Mouse (Mus musculus): ENCODE data around the gene Hacd2.

Gene Hacd2

DNA sequence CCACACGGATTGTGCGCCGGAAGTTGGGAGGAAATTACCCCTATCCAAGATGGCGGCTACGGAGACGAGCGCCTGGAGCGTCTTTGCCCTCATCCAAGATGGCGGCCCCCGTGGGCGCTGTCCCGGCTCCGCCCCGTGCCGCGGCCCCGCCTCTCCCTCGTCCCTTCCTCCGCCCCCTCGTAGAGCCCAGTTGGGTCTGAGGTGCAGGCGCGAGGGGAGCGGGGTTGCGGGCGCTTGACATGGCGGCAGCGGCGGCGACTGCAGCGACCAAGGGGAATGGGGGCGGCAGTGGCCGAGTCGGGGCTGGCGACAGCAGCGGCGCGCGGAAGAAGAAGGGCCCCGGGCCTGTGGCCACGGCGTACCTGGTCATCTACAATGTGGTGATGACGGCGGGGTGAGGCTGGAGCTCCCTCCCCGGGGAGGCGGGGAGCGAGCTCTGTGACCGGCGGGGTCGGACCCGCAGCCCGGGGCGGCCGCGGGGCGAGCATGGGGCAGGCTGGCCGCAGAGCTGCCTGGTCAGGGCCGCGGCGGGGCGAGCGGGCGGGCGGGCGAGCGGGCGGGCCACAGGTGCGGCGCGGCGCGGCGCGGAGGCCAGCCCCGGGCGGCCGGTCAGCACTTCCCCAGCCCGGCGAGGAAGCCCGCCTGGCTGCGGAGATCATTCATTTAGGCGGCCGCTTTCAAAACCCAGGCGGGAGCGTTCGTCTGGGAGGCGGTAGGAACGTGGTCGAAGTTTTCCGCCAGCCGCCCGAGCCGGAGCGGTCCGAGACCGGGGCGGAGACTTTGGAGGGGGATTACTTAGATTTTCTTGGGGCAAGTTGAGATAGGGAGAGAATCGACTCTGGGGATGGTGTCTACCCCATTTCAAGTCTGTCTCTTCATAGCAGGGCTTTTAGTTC, at the start of gene Hacd2:
TSS of gene Hacd2 (plus strand) at position 187 of the 896 bp plus-strand sequence.
- peak; percentile 91 for DNase-seq (ENCODE audit: low spot score)

DNA sequence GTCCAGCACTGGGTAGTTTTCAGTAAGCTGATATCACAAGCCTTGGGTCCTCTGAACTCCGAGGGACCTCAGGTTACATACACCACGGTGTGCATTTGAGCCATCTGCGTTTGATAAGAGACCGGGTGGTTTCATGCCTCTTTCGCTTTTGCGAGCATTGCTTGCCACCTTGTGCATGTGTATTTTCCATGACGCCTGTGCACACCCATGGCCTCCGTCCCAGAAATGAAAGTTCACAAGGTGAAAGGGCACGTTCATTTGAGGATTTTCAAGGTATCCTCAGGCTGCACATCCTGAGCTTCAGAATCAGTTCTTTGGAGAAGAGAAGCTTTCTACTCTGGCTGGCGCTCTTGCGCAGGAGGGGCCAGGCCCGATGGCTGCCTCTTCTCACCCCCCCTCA, 49.8 kb upstream of the Hacd2 start:
- DNase-seq (ENCODE audit: low spot score): no peak

DNA sequence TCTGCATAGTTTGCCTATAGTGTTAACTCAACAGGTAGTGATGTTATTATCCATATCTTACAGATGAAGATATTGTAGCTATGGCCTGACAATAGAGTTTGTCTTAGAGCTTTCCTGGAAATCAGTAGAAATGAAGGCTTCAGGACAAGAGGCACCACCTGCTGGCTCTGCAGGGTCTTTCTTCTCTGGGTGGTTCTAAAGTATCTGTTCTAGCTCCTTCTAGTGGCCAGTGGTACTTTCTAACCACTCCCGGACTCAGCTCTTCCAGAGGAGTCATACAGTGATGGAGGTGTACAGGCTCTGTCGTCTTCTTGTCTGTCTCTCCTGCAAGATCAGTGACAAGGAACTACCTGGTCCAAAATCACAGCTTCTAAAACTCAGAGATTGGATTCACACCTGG, 46.7 kb upstream of the Hacd2 start:
- DNase-seq (ENCODE audit: low spot score): no peak

DNA sequence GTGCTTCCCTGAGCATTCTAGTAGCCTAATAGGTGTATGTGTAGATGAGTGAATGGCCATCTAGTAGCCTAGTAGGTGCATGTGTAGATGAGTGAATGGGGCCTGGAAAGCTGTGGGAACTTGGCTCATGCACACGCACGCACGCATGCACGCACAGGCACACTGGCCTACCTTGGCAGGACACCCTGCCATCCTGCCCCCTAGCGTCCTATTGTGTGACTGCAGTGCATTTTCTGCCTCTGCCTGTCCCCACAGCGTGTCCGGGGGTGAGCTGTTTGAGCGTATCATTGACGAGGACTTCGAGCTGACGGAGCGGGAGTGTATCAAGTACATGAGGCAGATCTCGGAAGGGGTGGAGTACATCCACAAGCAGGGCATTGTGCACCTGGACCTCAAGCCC, 45.6 kb upstream of the Hacd2 start:
- DNase-seq (ENCODE audit: low spot score): no peak

DNA sequence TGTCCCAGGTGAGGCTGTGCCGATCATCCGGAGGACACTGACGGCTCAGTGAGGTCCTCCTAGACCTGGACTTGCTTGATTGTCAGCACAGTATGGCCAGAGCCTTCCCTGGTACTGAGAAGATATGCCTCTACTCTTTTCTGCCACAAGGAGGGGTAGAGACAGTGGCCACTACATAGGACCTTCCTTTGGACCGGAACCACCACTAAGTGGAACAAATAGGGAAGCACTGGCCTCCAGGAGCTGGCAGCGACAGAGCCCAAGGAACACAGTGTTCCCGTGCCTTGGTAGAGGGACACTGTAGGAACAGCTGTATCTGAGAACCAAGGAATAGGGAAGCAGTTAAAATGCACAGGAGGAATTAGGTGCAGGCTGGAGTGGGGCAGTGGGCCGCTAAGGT, 44.2 kb upstream of the Hacd2 start:
- no peak for DNase-seq (ENCODE audit: low spot score)

DNA sequence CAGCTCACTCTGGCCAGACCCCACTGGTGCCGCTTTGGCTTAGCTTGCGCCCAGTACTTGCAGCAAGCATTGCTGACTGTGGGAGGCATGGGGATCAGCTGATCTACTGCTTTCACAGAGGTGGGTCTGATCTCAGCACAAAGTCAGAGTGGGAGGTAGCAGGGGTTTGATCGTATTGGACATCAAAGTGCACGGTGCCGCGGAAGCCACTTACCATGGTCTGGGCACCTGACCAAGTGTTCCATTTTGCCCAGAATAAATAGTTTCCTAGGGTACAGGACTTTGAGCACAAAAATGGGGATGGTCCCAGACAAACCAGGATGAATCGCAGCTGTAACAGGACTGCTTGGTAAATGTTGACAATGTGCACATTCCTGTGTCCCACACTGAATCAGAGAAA, 41.2 kb upstream of the Hacd2 start:
- DNase-seq (ENCODE audit: low spot score): no peak

DNA sequence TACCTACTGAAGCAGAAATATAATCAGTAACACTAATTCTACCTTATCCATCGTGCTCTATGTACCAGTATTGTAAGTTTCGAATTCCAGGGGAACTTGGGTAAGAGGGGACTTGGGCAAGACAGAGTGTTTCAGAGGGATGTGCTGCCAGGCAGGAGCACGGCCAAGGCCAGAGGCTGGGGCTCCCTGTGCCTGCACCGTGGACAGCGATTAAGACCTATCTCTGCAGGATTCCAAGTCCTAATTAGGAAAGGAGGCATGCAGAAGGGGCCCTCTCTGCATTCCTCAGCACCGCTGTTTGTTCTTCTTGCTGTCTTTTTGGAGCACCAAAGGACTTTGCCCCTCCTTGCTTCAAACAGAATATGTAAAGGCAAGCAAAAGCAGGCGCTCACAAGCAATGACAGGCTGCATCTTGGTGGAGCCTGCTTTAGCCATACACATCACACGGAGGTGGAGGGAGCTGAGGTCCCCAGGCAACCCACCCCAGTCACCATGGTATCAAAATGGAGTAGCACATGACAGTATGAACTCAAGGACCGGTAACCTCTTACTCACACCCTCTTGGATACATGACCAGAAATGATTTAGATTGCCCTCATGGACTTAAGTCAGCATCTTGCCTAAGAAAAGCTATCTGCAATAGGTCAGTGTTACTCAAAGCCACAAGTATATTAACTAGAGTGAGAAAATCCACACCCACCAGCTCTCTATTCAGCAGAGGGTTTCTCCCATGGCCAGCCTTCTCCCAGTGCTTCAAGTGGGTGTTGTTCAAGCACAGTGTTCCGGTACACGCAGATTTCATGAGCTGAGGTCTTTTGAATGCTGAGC, 37.8 kb upstream of the Hacd2 start:
- DNase-seq (ENCODE audit: low spot score): no peak

DNA sequence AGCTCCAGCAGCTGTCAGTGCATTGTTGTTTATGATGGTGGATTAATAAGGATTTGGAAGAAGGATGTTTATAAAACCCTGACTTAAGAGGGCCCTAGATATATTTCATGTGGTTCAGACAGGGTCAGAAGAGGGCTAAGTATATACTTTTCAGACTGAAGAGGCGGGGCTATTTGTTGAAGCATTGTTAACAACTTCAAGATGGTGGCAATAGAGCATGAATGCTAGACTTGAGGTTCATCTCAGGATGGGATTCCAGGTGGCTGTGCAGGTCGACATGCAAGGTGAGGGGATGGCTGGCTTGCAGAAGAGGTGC, 37.2 kb upstream of the Hacd2 start:
- DNase-seq (ENCODE audit: low spot score): no peak

DNA sequence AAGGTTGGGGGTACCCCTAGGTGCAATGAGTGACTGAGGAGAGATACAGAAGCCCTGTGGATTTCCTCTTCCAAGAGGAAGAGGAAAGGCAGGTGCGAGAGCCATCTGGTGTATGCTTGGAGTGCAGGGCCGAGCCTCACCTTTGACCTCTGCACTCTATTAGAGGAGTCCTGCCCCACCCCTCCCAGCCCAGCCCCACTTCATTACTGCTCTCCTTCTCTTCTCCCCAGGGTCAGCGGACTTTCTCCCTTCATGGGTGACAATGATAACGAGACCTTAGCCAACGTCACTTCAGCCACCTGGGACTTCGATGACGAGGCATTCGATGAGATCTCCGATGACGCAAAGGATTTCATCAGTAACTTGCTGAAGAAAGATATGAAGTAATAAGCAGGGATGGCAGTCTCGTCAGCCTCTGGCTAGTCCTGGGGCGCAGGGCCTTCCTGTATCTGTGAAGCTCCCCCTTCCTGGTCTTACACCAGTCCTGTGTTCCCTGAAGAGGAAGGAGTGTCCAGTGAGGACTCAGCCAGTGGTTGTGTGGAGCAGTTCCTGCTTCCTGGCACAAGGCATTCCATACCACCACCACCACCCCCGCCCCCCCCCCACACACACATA, 35.9 kb upstream of the Hacd2 start:
- no peak for DNase-seq (ENCODE audit: low spot score)

DNA sequence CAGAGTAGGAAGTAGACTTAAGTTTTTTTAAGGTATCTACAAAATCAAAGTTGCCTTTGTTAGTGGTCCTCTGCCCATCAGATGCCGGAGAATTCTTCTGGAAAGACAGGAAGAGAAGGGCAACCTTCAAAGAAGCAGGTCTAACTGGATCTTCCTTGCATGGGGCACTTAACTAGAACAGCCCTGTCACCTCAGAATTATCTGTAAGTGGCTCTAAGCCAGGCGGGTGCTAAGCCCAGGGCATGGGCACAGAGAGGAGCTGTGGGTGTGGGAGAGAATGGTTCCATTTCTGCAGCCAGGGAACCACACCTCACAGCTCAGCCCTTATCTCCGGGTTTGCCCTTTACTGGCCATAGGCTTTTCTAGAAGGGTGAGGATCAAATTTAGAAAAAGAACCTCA, 30.9 kb upstream of the Hacd2 start:
- DNase-seq (ENCODE audit: low spot score): no peak

DNA sequence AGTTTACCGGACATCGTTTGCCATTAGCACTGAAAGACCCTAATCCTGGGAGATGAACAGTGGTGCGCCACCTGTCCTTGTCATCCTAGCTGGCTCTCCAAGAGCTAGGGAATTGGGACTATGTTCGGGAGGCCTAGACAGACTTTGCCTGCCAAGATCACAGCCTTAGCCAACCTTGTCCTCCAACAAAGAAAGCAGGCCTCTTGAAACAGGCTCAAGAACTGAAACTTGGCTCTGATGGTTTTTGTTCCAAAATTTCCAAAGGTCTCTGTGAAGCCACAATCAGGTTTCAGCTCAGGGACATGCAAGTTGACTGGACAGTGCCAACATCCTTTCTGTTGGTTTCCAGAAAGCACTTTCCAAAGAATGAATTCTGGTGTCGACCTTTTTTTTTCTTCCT, 29.4 kb upstream of the Hacd2 start:
- DNase-seq (ENCODE audit: low spot score): no peak

DNA sequence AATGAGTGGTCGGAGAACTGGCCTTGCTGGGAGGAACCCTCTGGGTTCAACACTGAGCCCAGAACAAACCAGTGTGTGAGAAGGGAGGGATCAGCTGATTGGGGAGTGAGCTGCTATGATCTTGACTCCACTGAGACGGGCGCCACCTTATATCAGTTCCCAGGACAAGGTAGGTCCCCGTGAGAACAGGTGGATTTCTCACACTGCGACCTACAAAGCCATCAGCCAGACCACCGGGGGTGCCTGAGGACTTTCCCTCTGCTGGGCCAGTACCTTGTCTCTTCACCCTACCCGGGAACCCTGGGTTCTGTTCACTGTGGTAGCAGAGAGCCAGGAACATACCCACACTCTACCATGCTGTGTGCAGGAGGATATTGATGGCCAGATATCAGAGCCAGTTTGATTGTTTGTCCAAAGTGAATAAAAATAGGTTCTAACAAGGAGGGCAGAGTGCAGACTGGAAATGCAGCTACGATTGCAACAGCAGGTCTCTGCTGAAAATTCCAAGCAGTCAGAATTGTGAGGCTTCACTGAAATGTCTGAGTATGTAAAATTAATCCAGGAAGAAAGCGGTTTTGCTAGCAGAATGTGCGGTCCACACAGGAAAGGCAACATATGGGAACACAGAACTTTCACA, 28.4 kb upstream of the Hacd2 start:
- DNase-seq (ENCODE audit: low spot score): no peak

DNA sequence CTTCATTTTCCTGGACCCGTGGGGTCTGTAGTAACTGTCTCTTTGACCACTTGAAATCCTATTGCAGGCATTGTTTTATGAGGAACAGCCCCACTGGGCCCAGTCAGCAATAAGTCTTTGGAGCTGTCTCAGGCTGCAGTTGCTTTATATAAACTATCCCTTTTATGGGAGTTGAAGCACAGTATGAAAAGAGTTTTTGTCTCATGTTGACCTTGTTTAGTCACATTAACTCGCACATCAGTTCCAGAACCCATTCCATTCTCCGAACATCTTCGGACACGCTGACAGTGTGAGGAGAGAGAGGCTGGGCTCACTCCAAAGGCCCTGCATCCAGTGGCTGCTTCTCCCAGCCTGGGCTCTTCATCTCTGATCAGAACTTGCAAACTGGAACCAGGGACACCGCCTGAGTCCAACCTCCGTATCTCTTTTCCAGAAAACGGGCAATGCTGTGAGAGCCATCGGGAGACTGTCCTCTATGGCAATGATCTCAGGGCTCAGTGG, 27.5 kb upstream of the Hacd2 start:
- no peak for DNase-seq (ENCODE audit: low spot score)

DNA sequence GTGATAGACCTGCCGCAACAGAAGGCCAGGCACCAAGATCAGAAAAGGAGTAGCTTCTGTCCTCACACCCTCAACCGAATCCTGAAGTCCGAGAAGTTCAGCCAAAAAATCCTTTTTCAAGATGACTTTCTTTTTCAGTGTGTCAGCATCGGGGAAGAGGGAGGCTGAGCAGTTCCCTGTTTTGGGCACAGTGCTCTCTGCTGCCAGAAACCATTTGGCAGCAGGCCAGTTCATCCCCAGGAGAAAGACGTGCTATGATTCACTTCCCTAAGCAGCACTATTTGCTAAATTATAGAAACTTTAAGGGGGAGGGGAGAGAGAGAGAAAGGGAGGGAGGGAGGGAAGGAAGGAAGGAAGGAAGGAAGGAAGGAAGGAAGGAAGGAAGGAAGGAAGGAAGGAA, 26.1 kb upstream of the Hacd2 start:
- no peak for DNase-seq (ENCODE audit: low spot score)

DNA sequence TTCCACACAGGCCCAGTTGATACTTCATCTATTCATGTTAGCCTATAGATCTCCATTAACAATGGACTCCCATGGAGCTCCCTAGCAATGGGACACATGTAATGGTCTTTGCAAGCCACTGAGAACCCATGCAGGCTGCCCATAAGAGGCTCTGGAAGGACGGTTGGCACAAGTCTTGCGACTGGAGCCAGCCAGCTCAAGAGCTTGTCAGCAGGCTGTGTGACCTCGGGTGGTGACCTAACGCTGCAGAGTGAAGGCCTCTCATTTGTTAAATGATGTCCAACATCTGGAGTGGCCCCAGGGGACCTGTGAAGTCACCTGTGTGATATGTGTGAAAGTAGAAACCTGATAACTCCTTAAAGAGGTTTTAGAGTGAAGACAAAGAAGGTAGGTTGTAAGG, 25.2 kb upstream of the Hacd2 start:
- DNase-seq (ENCODE audit: low spot score): no peak

DNA sequence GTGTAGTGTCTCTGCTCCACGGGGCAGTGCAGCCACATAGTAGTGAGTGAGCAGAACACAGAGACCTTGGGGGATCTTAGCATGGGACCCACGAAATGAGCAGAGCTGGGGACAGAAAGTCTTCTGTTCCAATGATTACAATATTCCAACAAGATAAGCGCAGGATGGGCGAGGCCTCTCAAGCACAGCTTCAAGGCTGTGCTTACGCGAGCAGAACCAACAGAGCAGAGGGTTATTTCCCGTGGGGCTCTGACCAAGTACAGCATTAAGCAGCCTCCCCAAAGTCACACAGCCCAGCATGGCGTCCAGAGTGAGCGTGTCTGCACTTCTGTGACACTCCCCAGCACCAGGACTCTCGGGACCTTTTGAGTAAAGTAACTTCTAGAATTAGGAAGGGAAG, 24.7 kb upstream of the Hacd2 start:
- DNase-seq (ENCODE audit: low spot score): no peak

DNA sequence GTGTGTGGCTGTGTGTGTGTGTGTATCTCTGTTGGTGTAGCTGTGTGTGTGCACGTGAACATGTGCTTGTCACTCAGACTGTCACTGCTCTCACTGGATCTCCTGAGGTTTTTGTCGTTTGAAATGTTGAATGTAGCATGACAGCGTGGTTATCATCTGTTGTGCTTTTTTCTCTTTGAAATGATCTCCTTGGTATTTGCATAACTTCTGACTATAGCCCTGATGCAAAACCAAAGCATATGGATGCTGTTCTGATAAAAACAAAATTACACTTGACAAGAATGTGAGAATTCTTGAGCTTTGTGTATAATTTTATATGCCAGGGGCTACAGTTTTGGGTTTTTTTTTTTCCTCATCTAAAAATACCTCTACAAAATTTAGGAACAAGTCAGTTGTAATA, 23.2 kb upstream of the Hacd2 start:
- no peak for DNase-seq (ENCODE audit: low spot score)

DNA sequence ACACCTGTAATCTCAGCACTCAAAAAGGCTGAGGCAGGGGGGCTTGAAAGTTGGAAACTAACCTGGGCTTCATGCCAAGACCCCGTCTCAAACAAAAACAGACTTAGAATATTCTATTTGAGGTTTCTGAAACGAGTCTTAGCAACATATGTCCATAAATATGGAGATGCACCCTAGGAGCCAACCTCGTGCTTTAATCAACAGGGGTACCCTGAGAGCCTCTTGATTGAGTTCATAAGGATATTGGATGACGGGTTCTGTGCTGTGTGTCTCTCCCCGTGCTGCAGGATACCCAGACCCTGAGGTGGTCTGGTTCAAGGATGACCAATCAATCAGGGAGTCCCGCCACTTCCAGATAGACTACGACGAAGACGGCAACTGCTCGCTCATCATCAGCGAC, 22.2 kb upstream of the Hacd2 start:
- DNase-seq (ENCODE audit: low spot score): no peak

DNA sequence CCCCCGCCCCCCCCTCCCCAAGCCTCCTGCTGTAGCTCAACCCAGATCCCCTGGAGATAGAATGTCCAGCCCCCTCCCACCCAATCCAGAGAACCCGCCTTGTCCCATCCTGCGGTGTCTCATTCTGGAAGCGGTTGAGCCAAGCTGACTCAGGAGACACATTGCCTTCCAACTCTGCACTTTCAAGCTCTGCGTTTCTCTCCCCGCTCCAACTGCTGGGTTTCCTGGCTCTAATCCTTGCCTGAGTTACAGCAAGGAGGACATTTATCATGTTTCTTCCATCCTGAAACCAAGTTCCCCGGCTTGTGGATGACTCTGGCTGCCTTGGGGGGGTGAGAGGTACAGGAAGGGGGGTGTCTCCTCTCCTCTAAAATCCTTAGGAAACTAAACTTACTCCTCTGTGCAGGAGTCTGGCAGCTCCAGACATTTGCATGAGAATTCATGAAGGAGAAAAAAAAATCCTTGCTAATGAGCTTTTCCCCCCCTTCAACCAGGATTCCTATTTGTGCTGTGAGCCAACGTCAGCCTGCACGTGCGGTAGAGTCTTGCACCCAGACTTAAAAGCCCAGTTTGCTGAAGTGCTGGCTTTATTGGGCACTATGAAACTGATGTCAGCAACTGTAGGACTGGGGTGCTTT, 21.2 kb upstream of the Hacd2 start:
- DNase-seq (ENCODE audit: low spot score): no peak

DNA sequence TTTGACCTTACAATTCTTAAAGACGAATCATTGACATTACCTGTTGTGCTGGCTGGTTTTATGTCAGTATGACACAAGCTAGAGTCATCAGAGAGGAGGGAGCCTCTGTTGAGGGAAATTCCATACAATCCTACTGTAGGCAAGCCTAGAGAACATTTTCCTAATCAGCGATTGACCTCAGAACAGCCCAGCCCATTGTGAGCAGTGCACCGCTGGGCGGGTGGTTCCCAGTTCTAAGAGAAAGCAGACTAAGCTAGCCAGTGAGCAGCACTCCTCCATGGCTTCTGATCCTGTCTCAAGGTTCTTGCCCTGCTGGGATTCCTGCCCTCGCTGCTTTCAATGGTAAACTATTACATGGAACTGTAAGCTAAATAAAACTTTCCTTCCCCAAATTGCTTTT, 17.9 kb upstream of the Hacd2 start:
- no peak for DNase-seq (ENCODE audit: low spot score)

DNA sequence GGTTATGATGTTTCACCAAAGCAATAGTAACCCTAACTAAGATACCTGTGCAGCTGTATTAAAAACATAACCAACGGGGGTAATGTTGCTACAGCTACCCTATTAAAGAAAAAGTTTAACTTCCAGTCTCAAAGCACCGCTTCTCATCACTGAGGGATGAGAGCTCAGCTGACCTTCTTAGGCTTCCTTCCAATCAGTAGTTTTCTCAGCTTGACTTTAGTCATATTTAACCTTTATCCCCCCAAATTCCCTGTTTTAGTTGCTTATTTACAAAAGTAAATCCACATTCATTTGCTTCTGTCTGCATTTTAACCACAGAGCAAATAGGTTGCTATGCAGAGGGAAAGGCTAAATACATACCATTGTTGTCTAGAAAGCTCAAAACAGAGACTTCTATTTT, 17.5 kb upstream of the Hacd2 start:
- DNase-seq (ENCODE audit: low spot score): no peak

DNA sequence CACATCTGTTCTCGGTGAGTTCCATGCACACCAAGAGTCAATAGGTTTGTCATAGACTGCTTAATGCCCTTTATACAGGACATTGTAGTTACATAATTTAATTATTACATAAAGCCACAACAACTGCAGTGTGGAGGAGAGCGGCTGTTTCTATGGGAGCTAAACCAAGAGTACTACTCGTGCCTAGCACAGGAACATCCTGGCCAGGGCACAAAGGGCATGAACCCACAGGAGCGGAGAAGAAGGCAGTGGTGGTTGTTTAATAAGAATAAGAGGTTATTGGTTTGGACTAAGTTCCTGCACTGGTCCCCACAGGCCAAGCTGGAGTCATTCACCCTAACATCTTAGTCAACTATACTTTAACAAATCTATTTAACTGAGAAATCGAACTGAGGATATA, 16.0 kb upstream of the Hacd2 start:
- no peak for DNase-seq (ENCODE audit: low spot score)
